Mouse (Mus musculus) heart, adult 18-20 months (tissue): ENCODE data around the gene 2700049A03Rik. TPM values are rescaled to one million over a fixed set of nuclear protein-coding genes. Genes with fewer than 3 reads are reported as not detected.
"Not testable (repeated sequence)": the region's sequence is repeated elsewhere in the genome, so short reads cannot be mapped to it uniquely, and the experiment has no call there.

Experiments
- DNase-seq, 2 experiments: peaks; one replicate each; pipeline ENCODE4 v3.0.0; 2021 to 2022; ENCODE audit warnings: mixed read lengths in 1 of 2
- long read RNA-seq, 2 experiments: library from polyadenylated mRNA; stranded (forward); transcript quantifications; one replicate each; pipeline ENCODE4 v2.0.0; 2021
- total RNA-seq, 2 experiments: library from RNA; stranded (reverse); gene quantifications; 2 replicates each; pipeline ENCODE4 v1.2.3; 2021

2700049A03Rik gene
- total RNA-seq = 1 to 10 TPM; 2.6 to 2.8 TPM
- long read RNA-seq, experiment 1, full-length matches to known transcripts = 2 of 6 reads
- long read RNA-seq, experiment 1, partial matches to known transcripts = 0 of 6 reads
- long read RNA-seq, experiment 1, other reads (novel, unspliced or antisense) = 4 of 6 reads
- long read RNA-seq, experiment 2, full-length matches to known transcripts = 1 of 2 reads
- long read RNA-seq, experiment 2, partial matches to known transcripts = 0 of 2 reads
- long read RNA-seq, experiment 2, other reads (novel, unspliced or antisense) = 1 of 2 reads

DNA sequence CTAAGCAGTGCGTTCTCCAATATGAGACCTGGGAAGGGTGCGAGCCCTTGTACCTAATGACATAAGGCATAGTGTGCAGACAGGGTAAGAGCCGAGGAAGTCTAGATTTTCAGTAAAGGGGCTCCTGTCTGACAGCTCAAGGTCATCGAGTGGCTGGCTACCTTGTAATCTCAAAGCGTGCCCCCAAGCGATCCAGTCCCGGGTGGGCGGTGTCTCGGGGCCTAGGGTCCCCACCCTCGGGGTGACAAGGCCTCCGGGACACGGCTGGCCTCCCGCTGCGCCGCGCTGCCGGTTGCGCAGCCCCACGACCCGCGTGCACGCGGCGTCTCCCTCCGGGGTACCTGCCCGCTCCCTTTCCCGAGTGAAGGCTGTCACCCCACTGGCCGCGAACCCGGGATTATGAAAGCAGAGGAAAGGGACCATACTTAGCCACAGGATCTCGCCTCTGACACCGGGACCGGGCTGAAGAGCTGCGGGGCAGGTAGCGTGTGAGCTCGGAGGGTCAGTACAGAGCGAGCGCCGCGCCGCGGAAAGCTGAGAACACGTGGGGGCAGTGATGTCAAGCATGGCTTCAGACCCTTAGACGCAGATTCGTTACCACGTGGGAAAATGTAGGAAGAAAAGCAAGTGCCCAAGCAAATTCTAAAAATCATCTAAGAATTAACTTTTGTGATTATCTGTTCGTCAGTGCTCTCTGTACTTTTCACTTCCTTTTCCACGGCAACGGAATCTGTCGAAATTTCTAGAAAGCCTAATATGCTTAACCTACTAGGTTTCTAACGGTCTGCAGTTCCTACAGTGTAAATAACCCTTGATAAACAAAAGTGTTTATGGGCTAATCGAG is at the start of gene 2700049A03Rik, which contains the start of gene Timm9:
Gene 2700049A03Rik, plus strand, starts transcription at position 719 of the 844 bp plus-strand sequence.
Gene Timm9, minus strand, starts transcription at position 555 of the 844 bp plus-strand sequence.
- peak; percentile 84 to 89 for DNase-seq

DNA sequence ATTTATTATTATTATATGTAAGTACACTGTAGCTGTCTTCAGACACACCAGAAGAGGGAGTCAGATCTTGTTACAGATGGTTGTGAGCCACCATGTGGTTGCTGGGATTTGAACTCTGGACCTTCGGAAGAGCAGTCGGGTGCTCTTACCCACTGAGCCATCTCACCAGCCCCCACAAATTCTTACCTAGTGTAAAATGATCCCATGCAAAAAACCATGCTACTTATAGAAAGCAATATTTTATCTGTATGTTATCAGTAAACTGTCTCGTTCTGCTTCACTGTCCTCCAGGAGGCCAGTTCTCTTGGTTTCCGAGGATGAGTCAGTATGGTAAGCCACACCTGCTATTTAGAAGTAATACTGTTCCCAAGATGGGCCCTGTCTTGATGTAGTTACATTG is 32.4 kb upstream of the 2700049A03Rik start:
- DNase-seq = not testable (repeated sequence)

- DNase-seq = no peak
Measured at GRCm38 (mm10) chr12:71107216-71107771, 29.4 kb upstream of the 2700049A03Rik start.

- DNase-seq = peak; percentile 38 to 44
Measured at GRCm38 (mm10) chr12:71111331-71111730, 25.3 kb upstream of the 2700049A03Rik start, which contains the start of gene Tomm20l. Gene Tomm20l (plus strand): TSS chr12:71111428.

DNA sequence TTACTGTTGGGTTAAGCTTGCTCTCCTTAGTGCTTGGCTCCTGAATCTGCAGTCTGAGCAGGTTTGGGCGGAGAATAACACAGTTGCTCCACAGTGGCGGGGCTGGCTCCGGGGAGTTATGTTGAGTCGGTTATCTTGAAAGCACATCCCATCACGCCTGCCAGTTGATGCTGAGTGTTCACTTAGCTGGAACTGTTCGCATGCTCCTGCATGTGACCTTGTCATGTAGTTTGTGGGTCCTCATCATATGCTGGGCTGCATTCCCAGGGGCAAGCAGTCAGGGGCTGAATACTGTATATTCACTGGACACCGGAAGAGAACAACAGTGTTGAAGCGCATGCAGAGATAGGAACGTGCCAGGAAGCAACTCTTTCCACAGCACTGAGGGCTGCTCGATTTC is 23.6 kb upstream of the 2700049A03Rik start:
- no peak for DNase-seq

DNA sequence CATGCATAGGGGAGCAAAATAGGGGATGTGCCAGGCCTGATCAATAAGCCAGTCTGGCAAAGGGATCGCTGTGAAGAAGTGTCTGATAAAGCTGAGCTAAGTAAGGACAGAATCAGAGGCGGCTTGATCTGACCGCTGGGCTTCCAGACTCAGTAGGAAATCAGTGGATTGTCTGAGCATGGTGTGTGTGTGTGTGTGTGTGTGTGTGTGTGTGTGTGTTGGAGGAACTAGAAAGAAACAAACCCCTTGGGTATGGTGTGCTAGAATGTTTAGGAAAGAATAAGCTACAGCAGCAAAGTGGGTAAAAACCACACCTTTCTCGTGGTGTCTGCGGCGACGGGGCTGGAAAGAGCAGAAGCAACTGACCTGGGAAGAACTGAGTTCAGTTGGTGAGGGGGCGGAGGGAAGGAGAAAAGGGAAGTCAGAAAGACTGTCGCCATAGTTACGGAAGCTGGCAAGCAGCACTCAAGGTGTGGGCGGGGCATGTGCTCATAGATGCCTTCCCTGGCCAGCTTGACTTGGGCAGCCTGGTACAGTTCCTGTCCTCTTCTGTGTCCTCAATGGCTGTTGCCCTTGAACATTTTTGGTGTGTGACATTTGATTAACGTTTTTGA is 22.9 kb upstream of the 2700049A03Rik start:
- DNase-seq = peak in 1 of 2 experiments; percentile 57

DNA sequence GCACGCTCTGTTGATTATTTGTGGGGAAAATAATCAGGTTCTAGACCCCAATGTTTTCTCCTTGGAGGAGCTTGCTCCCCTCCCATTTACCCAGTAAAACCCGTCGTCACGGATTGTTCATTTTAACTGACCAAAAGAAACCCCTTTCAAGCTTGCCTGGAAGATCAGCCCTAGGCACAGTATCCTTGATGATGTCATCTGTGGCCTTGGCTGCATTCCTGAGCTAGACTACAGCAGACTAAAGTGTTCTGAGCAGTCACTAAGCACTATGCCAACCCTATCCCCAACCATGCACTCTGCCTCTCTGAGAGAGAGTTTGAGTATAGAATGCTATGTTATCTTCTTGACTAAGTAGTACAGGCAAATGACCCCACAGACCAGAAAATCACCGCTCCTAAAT is 20.2 kb upstream of the 2700049A03Rik start:
- DNase-seq = no peak

- no peak for DNase-seq
Measured at GRCm38 (mm10) chr12:71122731-71123130, 13.9 kb upstream of the 2700049A03Rik start.

DNA sequence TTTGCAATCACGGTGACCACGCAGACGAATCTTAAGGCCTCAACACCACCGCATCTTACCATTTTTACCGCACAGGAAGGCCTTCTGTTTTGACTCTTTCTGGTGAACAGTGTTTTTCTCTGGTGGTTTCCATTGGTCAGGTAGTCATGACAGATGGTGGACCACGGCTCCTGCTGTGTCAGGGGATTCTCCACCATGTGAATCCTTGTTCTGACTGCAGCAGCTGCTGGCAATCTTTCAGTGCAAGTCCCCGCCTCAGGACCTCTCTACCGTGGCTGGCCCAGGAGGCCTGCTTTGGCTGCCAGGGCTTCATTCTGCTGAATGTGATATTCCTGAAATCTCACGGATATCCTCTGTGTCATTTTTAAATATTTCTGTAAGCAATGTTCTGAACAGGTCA is 13.4 kb upstream of the 2700049A03Rik start:
- no peak for DNase-seq

DNA sequence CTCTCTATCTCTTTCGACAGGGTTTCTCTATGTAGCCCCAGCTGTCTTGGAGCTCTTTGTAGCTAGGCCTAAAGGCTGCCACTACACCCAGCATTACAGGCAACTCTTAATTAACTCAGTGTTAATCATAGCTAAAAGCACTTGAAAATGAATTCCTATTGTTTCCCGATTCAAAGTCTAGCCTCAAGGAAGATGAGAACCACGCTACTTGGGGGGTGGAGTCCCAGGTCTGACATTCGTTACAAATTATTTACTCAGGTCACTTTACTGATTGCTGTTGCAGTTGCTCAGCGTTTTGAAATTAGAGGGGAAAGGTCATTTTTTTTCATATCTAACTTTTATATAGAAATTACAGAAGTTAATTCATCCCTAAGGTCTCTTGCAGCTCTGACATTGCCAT is 1.1 kb upstream of the 2700049A03Rik start:
- no peak for DNase-seq

GRCm38 (mm10) chr12:71136974-71137491 is 385 bp downstream of the 2700049A03Rik start:
- DNase-seq = peak; percentile 85 to 91

GRCm38 (mm10) chr12:71137686-71138085 is 1.0 kb downstream of the 2700049A03Rik start:
- DNase-seq = peak in 1 of 2 experiments; percentile 8

- DNase-seq = no peak
Measured at GRCm38 (mm10) chr12:71139258-71139828, 2.7 kb downstream of the 2700049A03Rik start.

- no peak for DNase-seq
Measured at GRCm38 (mm10) chr12:71141189-71141588, 4.5 kb downstream of the 2700049A03Rik start.

GRCm38 (mm10) chr12:71147641-71148040 is 11.0 kb downstream of the 2700049A03Rik start:
- peak; percentile 13 to 69 for DNase-seq

DNA sequence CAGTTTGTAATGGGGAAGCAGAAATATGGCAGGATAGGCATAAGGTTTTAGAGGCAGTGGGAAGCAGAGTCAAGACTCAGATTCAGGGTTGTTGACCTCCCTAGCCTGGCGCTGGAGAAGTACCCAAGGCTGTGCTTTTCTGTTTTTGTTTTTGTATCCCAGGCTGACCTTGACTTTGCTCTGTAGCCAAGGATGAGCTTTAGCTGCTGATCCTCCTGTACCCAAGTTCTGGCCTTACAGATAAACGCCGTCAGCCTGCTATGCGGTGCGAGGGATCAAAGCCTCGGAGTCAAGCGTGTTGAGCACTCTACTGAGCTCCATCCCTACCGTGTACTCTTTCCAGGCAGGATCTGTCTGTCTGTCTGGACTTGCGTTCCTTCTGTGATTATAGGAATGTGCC is 12.2 kb downstream of the 2700049A03Rik start:
- no peak for DNase-seq

GRCm38 (mm10) chr12:71149456-71149855 is 12.8 kb downstream of the 2700049A03Rik start:
- DNase-seq = no peak

GRCm38 (mm10) chr12:71150167-71150566 is 13.5 kb downstream of the 2700049A03Rik start:
- no peak for DNase-seq

DNA sequence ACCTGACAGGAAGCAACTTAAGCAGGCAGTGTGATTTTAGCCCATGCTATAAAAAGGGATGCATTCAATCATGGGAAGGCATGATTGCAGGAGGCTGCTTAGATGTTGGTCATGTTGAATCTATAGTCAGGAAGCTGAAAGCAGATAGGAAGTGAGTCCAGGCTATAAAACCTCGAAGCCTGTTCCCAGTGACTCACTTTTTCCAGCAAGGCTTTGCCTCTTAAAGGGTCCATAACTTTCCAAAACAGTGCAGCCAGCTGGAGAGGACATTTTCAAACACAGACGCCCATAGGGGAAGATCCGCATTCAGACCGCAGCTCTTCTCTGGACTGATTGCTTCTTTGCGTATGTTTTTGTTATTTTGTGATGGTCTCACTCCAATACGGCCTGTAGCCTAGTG is 18.3 kb downstream of the 2700049A03Rik start:
- DNase-seq = no peak

DNA sequence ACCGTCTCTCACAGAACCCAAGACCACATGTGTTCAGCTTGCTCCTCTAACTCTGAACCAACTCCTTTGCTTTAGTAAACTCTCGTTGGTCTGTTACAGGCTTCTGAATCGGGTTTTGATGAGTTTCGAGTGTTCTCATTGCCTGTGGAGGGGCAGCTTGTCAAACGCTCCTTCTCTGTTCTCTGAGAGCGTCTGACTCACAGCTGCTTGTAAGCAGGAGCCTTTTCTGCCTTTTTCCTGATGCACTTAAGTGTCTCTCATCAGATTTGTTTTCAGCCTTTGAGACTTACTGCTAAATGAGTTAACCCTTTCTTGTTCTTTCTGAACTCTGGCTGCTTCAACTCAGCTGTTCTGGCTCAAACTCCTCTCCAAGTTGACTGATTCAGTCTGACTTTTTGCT is 21.3 kb downstream of the 2700049A03Rik start:
- no peak for DNase-seq

DNA sequence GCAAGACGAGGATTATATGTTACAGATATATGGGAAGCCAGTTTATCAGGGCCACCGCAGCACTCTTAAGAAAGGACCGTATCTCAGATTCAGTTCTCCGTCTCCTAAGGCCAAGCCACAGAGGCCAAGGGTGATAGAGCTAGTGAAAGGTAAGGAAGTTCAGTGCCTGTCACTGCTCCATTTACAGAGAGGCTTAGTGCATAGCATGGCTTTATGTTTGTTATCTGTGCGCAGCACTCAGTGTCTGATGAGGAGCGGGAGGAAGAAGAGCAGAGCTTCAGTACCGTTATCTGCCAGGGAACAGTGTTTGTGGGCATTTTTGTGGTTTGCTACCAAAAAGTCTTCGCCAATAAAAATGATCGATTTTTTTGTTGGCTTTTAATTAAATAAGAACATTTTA is 27.8 kb downstream of the 2700049A03Rik start:
- DNase-seq = no peak

DNA sequence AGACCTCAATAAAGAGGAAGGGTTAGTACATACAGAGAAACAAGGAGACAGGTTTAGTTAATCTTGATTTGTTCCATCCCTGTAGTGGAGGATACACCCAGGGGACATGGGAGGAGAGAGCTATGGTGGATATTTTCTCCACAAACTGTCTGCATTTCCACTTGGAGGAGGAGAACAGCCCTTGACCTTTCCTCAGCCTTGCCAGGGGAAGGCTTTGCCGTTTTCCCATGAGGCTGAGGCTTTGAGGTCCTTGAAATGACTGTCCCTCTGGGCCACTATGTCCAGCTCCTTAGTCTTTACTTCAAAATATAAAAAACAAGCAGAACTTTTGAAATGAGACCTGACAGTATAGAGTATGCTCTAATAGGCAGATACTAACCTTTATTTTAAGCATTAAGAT is 33.3 kb downstream of the 2700049A03Rik start:
- no peak for DNase-seq
